Mouse (Mus musculus): ENCODE results near the gene Ppp1r13b. TPM values are rescaled to one million over a fixed set of nuclear protein-coding genes. Genes with fewer than 3 reads are reported as not detected.

Gene Ppp1r13b
- polyA plus RNA-seq (2017; shearing (Covaris generic)): 4.8 TPM

DNA sequence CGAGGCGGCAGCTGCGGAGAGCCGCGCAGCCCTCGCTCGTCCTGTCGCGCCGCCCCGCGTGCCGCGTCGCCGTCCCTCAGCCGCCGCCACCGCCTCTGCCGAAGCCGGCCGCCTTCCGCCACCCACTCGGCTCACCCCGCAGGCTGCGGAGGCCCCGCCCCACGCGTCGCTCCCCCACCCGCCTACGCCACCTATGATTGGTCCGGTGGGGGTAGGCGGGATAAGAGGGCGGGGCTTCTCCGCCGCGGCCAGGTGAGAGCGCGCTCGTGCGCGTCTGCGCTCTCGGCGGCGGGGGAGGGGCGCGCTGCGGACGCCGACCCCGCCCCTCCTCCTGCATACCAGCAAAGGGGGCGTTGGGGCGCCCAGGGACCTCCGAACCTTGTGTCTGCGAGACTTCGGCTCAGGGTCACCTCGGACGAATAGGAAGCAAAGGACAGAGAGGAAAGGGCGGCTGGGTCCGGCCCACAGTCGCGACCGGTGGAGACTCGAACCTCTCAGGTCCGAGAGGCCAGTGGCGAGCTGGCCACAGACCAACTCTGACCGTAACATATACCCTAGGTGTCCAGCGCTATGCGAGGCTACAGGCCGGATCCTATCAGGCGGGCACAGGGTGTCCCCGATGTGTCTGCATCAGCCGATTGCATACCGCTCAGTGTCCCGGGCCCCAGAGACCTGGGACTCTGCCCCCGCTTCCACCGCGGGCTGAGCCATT, at the start of gene Ppp1r13b:
Ppp1r13b (minus strand) TSS at position 141 of the 712 bp plus-strand sequence.

DNA sequence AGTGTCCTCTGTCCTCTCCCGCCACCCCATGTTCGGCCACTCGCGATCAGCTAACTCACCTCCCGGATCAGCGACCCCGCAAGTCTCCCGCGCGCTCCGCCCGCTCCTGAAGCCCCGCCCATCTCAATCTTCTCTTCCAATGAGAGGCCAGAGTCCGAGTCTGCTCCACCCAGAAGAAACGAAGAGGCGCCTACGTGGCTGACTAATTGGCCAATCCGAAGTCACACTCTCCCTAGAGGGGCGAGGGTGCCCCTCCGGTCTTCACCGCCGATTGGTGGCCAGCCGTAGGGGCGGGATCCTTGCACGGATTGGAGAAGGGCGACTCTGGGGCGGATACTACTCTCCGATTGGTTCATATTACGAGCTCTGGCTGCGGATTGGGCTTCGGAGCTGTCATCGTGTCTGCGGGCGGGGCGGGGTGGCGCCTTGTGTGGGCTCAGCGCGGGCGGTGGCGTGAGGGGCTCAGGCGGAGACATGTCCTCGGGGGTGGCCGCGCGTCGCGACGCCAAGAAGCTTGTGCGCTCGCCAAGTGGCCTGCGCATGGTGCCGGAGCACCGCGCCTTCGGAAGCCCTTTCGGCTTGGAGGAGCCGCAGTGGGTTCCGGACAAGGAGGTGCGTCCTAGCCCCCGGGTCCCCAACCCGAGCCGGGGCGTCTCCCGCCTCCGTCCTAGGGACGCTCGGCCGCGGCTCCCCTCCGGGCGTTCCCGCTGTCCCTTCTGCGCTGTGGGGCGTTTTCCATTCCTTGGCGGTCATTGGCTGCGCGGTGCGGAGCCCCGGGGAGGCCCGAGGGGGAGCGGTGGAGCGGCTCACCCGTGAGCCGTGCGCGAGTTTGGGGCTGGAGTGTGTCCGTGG, 93.9 kb downstream of the Ppp1r13b start, which contains the start of the genes Xrcc3 and Zfyve21:
Xrcc3 (minus strand) TSS at position 108 of the 852 bp plus-strand sequence.
Zfyve21 (plus strand) TSS at position 405 of the 852 bp plus-strand sequence.

Other genes with a start within 250 kb of the Ppp1r13b start
- 41.3 TPM for gene Ckb, start 235.8 kb downstream of the Ppp1r13b start, polyA plus RNA-seq (2017; shearing (Covaris generic))
- 25.4 TPM for gene Trmt61a, start 230.0 kb downstream of the Ppp1r13b start, polyA plus RNA-seq (2017; shearing (Covaris generic))
- 48.8 TPM for gene Bag5, start 194.9 kb downstream of the Ppp1r13b start, polyA plus RNA-seq (2017; shearing (Covaris generic))
- 49.5 TPM for gene Apopt1, start 194.8 kb downstream of the Ppp1r13b start, polyA plus RNA-seq (2017; shearing (Covaris generic))
- 16.4 TPM for gene Klc1, start 149.3 kb downstream of the Ppp1r13b start, polyA plus RNA-seq (2017; shearing (Covaris generic))
- gene Xrcc3, start 94.2 kb downstream of the Ppp1r13b start, polyA plus RNA-seq (2017; shearing (Covaris generic)): 4.9 TPM
- 9.0 TPM for gene Zfyve21, start 93.9 kb downstream of the Ppp1r13b start, polyA plus RNA-seq (2017; shearing (Covaris generic))
- 250 TPM for gene Atp5mpl, start 58.9 kb upstream of the Ppp1r13b start, polyA plus RNA-seq (2017; shearing (Covaris generic))
- not detected for gene Tdrd9, start 63.4 kb upstream of the Ppp1r13b start, polyA plus RNA-seq (2017; shearing (Covaris generic))
- gene Rd3l, start 73.2 kb upstream of the Ppp1r13b start, polyA plus RNA-seq (2017; shearing (Covaris generic)): not detected
- not detected for gene Aspg, start 198.6 kb upstream of the Ppp1r13b start, polyA plus RNA-seq (2017; shearing (Covaris generic))
- not detected for gene Kif26a, start 238.1 kb upstream of the Ppp1r13b start, polyA plus RNA-seq (2017; shearing (Covaris generic))

All from CD4-positive, CD25-positive, alpha-beta regulatory T cell, adult 9 weeks (primary cell).